In genomic region chr9:122380959-122381358, GRCm38 (mm10) we compare ENCODE assay signal across 19 mouse cellular contexts. TPM values are rescaled to one million over a fixed set of nuclear protein-coding genes. Genes with fewer than 3 reads are reported as not detected.
DNase-seq lines count a peak whose midpoint lies in the region; ATAC-seq and TF ChIP-seq lines count a peak whose summit lies in the region.
"Had no signal": no experiment of that assay in that cellular context is flagged by ENCODE, and none has a peak within 500 bp of the region (broad histone marks: within the 10 kb centered on the region; RNA-seq: fewer than 3 reads in every experiment).

No protein-coding gene starts in this region.

- no peak for DNase-seq in frontal cortex, postnatal 10 days (ENCODE audit: low spot score in 2 of 2)
- DNase-seq in intestine, embryonic 14.5 days (ENCODE audit: low spot score): peak; percentile 23
- DNase-seq in midbrain, embryonic 14.5 days: peak; percentile 26
- DNase-seq in midbrain, postnatal 0 days (ENCODE audit: low spot score): no peak
- DNase-seq in heart, adult 9 months (ENCODE audit: low spot score in 2 of 2): no peak
- DNase-seq: adrenal gland, postnatal 10 days; cerebellum, adult 2 months; cerebellum, postnatal 14 days; gastrocnemius, adult 2 months; gastrocnemius, postnatal 25 days; heart, postnatal 10 days had no signal

- no peaks in the 10 kb centered on the region for H3K27me3 ChIP-seq in intestine, embryonic 14.5 days (replicated peaks; ENCODE audit: control insufficient read depth, insufficient read depth, low read length)
- H3K27me3 ChIP-seq in intestine, embryonic 16.5 days (replicated peaks; ENCODE audit: control insufficient read depth, insufficient read depth, low read length): no peaks in the 10 kb centered on the region
- no peaks in the 10 kb centered on the region for H3K27me3 ChIP-seq in midbrain, embryonic 14.5 days (ENCODE audit: control insufficient read depth, insufficient read depth, low read length)
- no peaks in the 10 kb centered on the region for H3K27me3 ChIP-seq in midbrain, postnatal 0 days (ENCODE audit: insufficient read depth, low read length)
- H3K27me3 ChIP-seq: embryonic facial prominence, embryonic 13.5 days; forebrain, embryonic 12.5 days; intestine, embryonic 15.5 days had no signal

- ATAC-seq in frontal cortex, adult (ENCODE audit: low TSS enrichment): peak; percentile 67; the same call in 1 of the 2 replicates
- no peak for ATAC-seq in intestine, embryonic 14.5 days (replicated peaks; ENCODE audit: low FRiP score, low TSS enrichment, low read depth)
- no peak for ATAC-seq in intestine, embryonic 16.5 days
- ATAC-seq in midbrain, embryonic 14.5 days (ENCODE audit: low FRiP score, low TSS enrichment): no peak
- no peak for ATAC-seq in midbrain, postnatal 0 days (ENCODE audit: low FRiP score)
- ATAC-seq: forebrain, embryonic 16.5 days; hindbrain, postnatal 0 days; intestine, embryonic 15.5 days had no signal

- H3K36me3 ChIP-seq in intestine, embryonic 14.5 days (ENCODE audit: control insufficient read depth, insufficient read depth, low read length): peaks cover 14% of the 10 kb centered on the region; the same call in 1 of the 2 replicates
- H3K36me3 ChIP-seq in intestine, embryonic 16.5 days (ENCODE audit: control insufficient read depth, insufficient read depth, low read length): no peaks in the 10 kb centered on the region
- peaks cover 5% of the 10 kb centered on the region for H3K36me3 ChIP-seq in midbrain, embryonic 14.5 days (ENCODE audit: control insufficient read depth, insufficient read depth, low read length)
- H3K36me3 ChIP-seq in midbrain, postnatal 0 days (ENCODE audit: insufficient read depth, low read length): peaks cover 20% of the 10 kb centered on the region
- H3K36me3 ChIP-seq: forebrain, embryonic 12.5 days; intestine, embryonic 15.5 days had no signal

- no peak overlapping the region for H3K4me3 ChIP-seq in intestine, embryonic 14.5 days (ENCODE audit: low read depth, low read length)
- H3K4me3 ChIP-seq in intestine, embryonic 16.5 days (ENCODE audit: low read length): no peak overlapping the region
- H3K4me3 ChIP-seq in midbrain, embryonic 14.5 days (replicated peaks; ENCODE audit: low read depth, low read length): no peak overlapping the region
- H3K4me3 ChIP-seq in midbrain, postnatal 0 days (ENCODE audit: low read depth, low read length): no peak overlapping the region
- H3K4me3 ChIP-seq: embryonic facial prominence, embryonic 13.5 days; forebrain, embryonic 12.5 days; gastrocnemius, adult 2 months; heart, embryonic 10.5 days; intestine, embryonic 15.5 days had no signal

- no peak overlapping the region for H3K4me2 ChIP-seq in intestine, embryonic 14.5 days (ENCODE audit: low read length)
- no peak overlapping the region for H3K4me2 ChIP-seq in intestine, embryonic 16.5 days (ENCODE audit: low read depth, low read length)
- no peak overlapping the region for H3K4me2 ChIP-seq in midbrain, embryonic 14.5 days (ENCODE audit: low read length)
- no peak overlapping the region for H3K4me2 ChIP-seq in midbrain, postnatal 0 days (ENCODE audit: low read depth, low read length, poor library complexity, severe bottlenecking)
- H3K4me2 ChIP-seq: embryonic facial prominence, embryonic 13.5 days; forebrain, embryonic 12.5 days; intestine, embryonic 15.5 days had no signal

- H3K4me1 ChIP-seq in intestine, embryonic 14.5 days (replicated peaks; ENCODE audit: control insufficient read depth, insufficient read depth, low read length): no peaks in the 10 kb centered on the region
- H3K4me1 ChIP-seq in intestine, embryonic 16.5 days (ENCODE audit: control insufficient read depth, insufficient read depth, low read length): no peaks in the 10 kb centered on the region
- H3K4me1 ChIP-seq in midbrain, embryonic 14.5 days (ENCODE audit: control insufficient read depth, insufficient read depth, low read length): 0 out of 2 replicates have a peak, but pooled peaks cover 3% of the 10 kb centered on the region
- no peaks in the 10 kb centered on the region for H3K4me1 ChIP-seq in midbrain, postnatal 0 days (ENCODE audit: insufficient read depth, low read length)
- H3K4me1 ChIP-seq: embryonic facial prominence, embryonic 13.5 days; intestine, embryonic 15.5 days had no signal

- 88% methylated on average over 6 of the region's 6 CpGs for WGBS in intestine, embryonic 14.5 days
- 91% methylated on average over 6 of the region's 6 CpGs for WGBS in intestine, embryonic 16.5 days
- WGBS in midbrain, embryonic 14.5 days: 17% methylated on average over 6 of the region's 6 CpGs
- WGBS in midbrain, postnatal 0 days: 31% methylated on average over 6 of the region's 6 CpGs

- H3K9me3 ChIP-seq in intestine, embryonic 14.5 days (ENCODE audit: control insufficient read depth, low read length): no peaks in the 10 kb centered on the region
- H3K9me3 ChIP-seq in intestine, embryonic 16.5 days (ENCODE audit: control insufficient read depth, low read length): no peaks in the 10 kb centered on the region
- H3K9me3 ChIP-seq in midbrain, embryonic 14.5 days (ENCODE audit: control insufficient read depth, low read length): no peaks in the 10 kb centered on the region
- H3K9me3 ChIP-seq in midbrain, postnatal 0 days (ENCODE audit: low read length): no peaks in the 10 kb centered on the region
- H3K9me3 ChIP-seq: embryonic facial prominence, embryonic 13.5 days; forebrain, embryonic 12.5 days; heart, embryonic 10.5 days; intestine, embryonic 15.5 days had no signal

- H3K9ac ChIP-seq in intestine, embryonic 14.5 days (ENCODE audit: low read length): no peak overlapping the region
- H3K9ac ChIP-seq in intestine, embryonic 16.5 days (ENCODE audit: low read depth, low read length): no peak overlapping the region
- no peak overlapping the region for H3K9ac ChIP-seq in midbrain, embryonic 14.5 days (replicated peaks; ENCODE audit: low read length)
- no peak overlapping the region for H3K9ac ChIP-seq in midbrain, postnatal 0 days (replicated peaks; ENCODE audit: low read length, poor library complexity, severe bottlenecking)
- H3K9ac ChIP-seq: embryonic facial prominence, embryonic 13.5 days; forebrain, embryonic 12.5 days; intestine, embryonic 15.5 days had no signal

- TF ChIP-seq CTCF in midbrain, postnatal 0 days (IDR thresholded peaks at IDR 0.05): no peak

- H3K27ac ChIP-seq in intestine, embryonic 14.5 days (ENCODE audit: low read depth): no peak overlapping the region
- no peak overlapping the region for H3K27ac ChIP-seq in intestine, embryonic 16.5 days (ENCODE audit: low read length)
- no peak overlapping the region for H3K27ac ChIP-seq in midbrain, embryonic 14.5 days (replicated peaks; ENCODE audit: low read depth, low read length)
- no peak overlapping the region for H3K27ac ChIP-seq in midbrain, postnatal 0 days (ENCODE audit: low read depth, low read length)
- H3K27ac ChIP-seq: embryonic facial prominence, embryonic 13.5 days; forebrain, embryonic 12.5 days; gastrocnemius, adult 2 months; heart, embryonic 10.5 days; hindbrain, postnatal 0 days; intestine, embryonic 15.5 days had no signal

RNA-seq across cellular contexts. Expression of gene Abhd5, which starts 29.6 kb away (rescaled TPM):
- 20.7 and 24.2 TPM in 2 replicates for polyA plus RNA-seq in intestine, embryonic 14.5 days (2014; fragmentation: Nextera tagmentation; extraction: Ambion mirVana)
- polyA plus RNA-seq in intestine, embryonic 16.5 days (2015; fragmentation: Nextera tagmentation; extraction: Ambion mirVana): 17.9 and 20.8 TPM in 2 replicates
- 22.0 and 28.0 TPM in 2 replicates for polyA plus RNA-seq in midbrain, embryonic 14.5 days (2014; fragmentation: Nextera tagmentation; extraction: Ambion mirVana)
- 32.7 and 52.2 TPM in 2 replicates for total RNA-seq in midbrain, postnatal 0 days (2014; rRNA removed)
- 24.3 and 25.0 TPM in 2 replicates for polyA plus RNA-seq in midbrain, postnatal 0 days (2015; fragmentation: Nextera tagmentation; extraction: Ambion mirVana)

Comparison
In these comparisons a context has a peak if more than half of its experiments do, and no peak if none do; other contexts are left out.
1. DNase-seq: peak in intestine, embryonic 14.5 days (single experiment) and midbrain, embryonic 14.5 days (single experiment); none in frontal cortex, postnatal 10 days (0 of 2), midbrain, postnatal 0 days (single experiment) and heart, adult 9 months (0 of 2).